Mouse (Mus musculus) heart, postnatal 0 days (tissue): ENCODE measurements around the gene Hoxd3. TPM values are rescaled to one million over a fixed set of nuclear protein-coding genes. Genes with fewer than 3 reads are reported as not detected.

Experiments
- ATAC-seq: fragments of 200-750 bp; cut with Nextera tagmentation; 2 replicates; pipeline ENCODE4 v1.8.0; 2017; ENCODE audit warnings: low read depth, moderate number of reproducible peaks, moderate library complexity; ENCODE audit not compliant: insufficient read depth
- DNase-seq: peaks from one replicate; pipeline ENCODE4 v3.0.0-alpha.2; 2016; ENCODE audit warnings: low spot score
- H3K27ac ChIP-seq: fragments of 300-500 bp; sonication (generic); 2 replicates; pipeline ENCODE4 v1.5.1; 2014; ENCODE audit warnings: low read depth, mild to moderate bottlenecking
- H3K27me3 ChIP-seq: fragments of 300-500 bp; sonication (generic); 2 replicates; pipeline ENCODE4 v1.6.1; 2014; ENCODE audit warnings: low read length, mixed read lengths; ENCODE audit not compliant: control insufficient read depth, insufficient read depth
- H3K36me3 ChIP-seq: fragments of 300-500 bp; sonication (generic); replicated peaks from 2 replicates; pipeline ENCODE4 v1.6.1; 2014; ENCODE audit warnings: low read length, mixed read lengths; ENCODE audit not compliant: control insufficient read depth, insufficient read depth
- H3K4me1 ChIP-seq: fragments of 300-500 bp; sonication (generic); 2 replicates; pipeline ENCODE4 v1.6.1; 2014; ENCODE audit warnings: antibody characterized with exemption; ENCODE audit not compliant: control insufficient read depth, insufficient read depth
- H3K4me2 ChIP-seq: fragments of 300-500 bp; sonication (generic); 2 replicates; pipeline ENCODE4 v1.6.1; 2014; ENCODE audit warnings: low read depth, mild to moderate bottlenecking, low read length, moderate library complexity
- H3K4me3 ChIP-seq: fragments of 300-500 bp; sonication (generic); 2 replicates; pipeline ENCODE4 v1.5.1; 2014; ENCODE audit warnings: low read depth, low read length
- H3K9ac ChIP-seq: fragments of 300-500 bp; sonication (generic); replicated peaks from 2 replicates; pipeline ENCODE4 v1.6.1; 2014; ENCODE audit warnings: low read depth, low read length, mixed read lengths
- H3K9me3 ChIP-seq: fragments of 300-500 bp; sonication (generic); replicated peaks from 2 replicates; pipeline ENCODE4 v1.6.1; 2016; ENCODE audit warnings: low read length; ENCODE audit not compliant: control insufficient read depth
- CTCF ChIP-seq: IDR thresholded peaks from 2 replicates; pipeline ENCODE4 v1.5.1; 2016; ENCODE audit warnings: antibody characterized with exemption, control low read depth, low read depth
- EP300 ChIP-seq: IDR thresholded peaks from 2 replicates; pipeline ENCODE4 v1.6.1; 2016; ENCODE audit warnings: antibody characterized with exemption, low read depth
- WGBS: fragments of 180-500 bp; shearing (Covaris S2); extraction: QIAGEN DNeasy Blood & Tissue Kit; methylation state at CpG from one replicate; pipeline ENCODE4 v1.1.7; 2014; 5-methylcytosine and 5-hydroxymethylcytosine counted together
- polyA plus RNA-seq: library from polyadenylated mRNA; unstranded; fragments of >200 nt; fragmentation: Nextera tagmentation; extraction: Ambion mirVana; gene quantifications from 2 replicates; pipeline ENCODE4 v1.2.1, GENCODE M21; 2015
- total RNA-seq: library from RNA; depleted of rRNA; stranded (reverse); fragments of >200 nt; gene quantifications from 2 replicates; pipeline ENCODE4 v1.2.3, GENCODE M21; 2014; ENCODE audit warnings: low replicate concordance

Hoxd3 gene
- total and polyA plus RNA-seq, 2 experiments from 2014 or later: 0.04 TPM; not detected in 1

DNA sequence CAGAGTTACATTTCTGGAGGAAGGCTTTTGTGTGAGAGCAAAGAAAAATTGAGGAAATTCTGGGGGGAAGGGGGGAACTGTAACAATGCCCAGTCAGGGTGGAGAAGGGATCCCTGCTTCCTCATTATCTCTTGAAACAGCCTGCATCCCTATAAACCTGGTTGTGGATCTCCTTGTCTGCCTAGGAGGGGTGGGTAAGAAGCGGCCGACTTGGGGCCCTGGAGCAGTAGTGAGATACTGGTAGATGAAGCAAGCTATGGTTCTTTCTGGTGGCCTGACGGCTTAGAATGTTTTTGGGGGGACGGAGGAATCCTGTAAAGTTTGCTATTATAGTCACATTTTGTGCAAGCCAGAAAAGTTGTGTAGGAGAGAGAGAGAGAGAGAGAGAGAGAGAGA, 18.3 kb upstream of the Hoxd3 start:
- peaks cover 99% of the 10 kb centered on the region for H3K27me3 ChIP-seq
- DNase-seq (no peak), ATAC-seq (no peak)
- H3K9ac ChIP-seq: no peak overlapping the region
- H3K9me3 ChIP-seq: no peaks in the 10 kb centered on the region
- H3K36me3 ChIP-seq: no peaks in the 10 kb centered on the region
- H3K4me3 ChIP-seq: no peak overlapping the region
- H3K4me2 ChIP-seq: no peak overlapping the region
- WGBS: 19% methylated on average over 4 of the region's 4 CpGs
- H3K4me1 ChIP-seq: no peaks in the 10 kb centered on the region
- no peak overlapping the region for H3K27ac ChIP-seq
- TF ChIP-seq CTCF: no peak
- TF ChIP-seq EP300: no peak

GRCm38 (mm10) chr2:74694066-74694465, 17.7 kb upstream of the Hoxd3 start:
- no peak overlapping the region for H3K4me3 ChIP-seq
- H3K27me3 ChIP-seq: peaks cover 99% of the 10 kb centered on the region
- no peak overlapping the region for H3K4me2 ChIP-seq
- no peak overlapping the region for H3K9ac ChIP-seq
- DNase-seq (no peak), ATAC-seq (no peak)
- 3% methylated on average over 16 of the region's 16 CpGs for WGBS
- H3K27ac ChIP-seq: no peak overlapping the region
- H3K4me1 ChIP-seq: no peaks in the 10 kb centered on the region
- no peaks in the 10 kb centered on the region for H3K36me3 ChIP-seq
- TF ChIP-seq EP300 (no peak), CTCF (no peak)
- H3K9me3 ChIP-seq: no peaks in the 10 kb centered on the region

- TF ChIP-seq EP300 (no peak), CTCF (no peak)
- H3K9ac ChIP-seq: no peak overlapping the region
- H3K4me3 ChIP-seq: no peak overlapping the region
- DNase-seq: no peak
- H3K27ac ChIP-seq: no peak overlapping the region
- peaks cover 100% of the 10 kb centered on the region for H3K27me3 ChIP-seq
- no peaks in the 10 kb centered on the region for H3K9me3 ChIP-seq
- H3K4me1 ChIP-seq: no peaks in the 10 kb centered on the region
- H3K4me2 ChIP-seq: no peak overlapping the region
- 0% methylated on average over 1 of the region's 1 CpGs for WGBS
- ATAC-seq: no peak
- H3K36me3 ChIP-seq: no peaks in the 10 kb centered on the region
These were observed 16.3 kb upstream of the Hoxd3 start for GRCm38 (mm10) chr2:74695383-74695782.

DNA sequence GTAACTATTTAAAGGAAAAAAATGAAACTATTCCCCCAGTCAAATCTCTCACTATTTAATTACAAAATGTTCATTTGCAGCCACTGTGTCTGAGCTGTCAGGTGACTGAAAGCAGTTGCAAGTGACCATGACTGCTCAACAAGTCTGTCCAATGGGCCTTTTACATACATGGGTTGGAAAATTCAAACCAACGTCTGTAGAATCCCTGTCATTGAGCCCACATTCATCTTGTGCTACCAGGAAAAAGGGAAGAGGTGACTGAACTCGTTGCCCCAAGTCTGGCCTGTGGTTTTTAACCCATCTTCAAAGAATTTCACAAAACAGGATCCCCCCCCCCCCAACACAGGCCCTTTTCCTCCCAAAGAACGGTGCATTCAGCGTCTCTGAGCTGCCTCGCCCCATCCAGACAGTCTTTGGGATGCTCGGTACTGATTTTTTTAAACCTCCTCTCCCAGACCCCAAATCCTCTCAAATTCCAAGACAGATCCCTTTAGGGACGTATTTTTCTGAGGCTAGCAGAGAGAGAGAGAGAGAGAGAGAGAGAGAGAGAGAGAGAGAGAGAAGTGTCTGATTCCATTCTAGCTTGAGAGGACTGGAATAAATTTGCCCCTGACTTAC, 15.8 kb upstream of the Hoxd3 start:
- no peak overlapping the region for H3K27ac ChIP-seq
- ATAC-seq (no peak), DNase-seq (no peak)
- H3K36me3 ChIP-seq: no peaks in the 10 kb centered on the region
- no peak overlapping the region for H3K4me3 ChIP-seq
- no peak overlapping the region for H3K9ac ChIP-seq
- no peaks in the 10 kb centered on the region for H3K4me1 ChIP-seq
- H3K9me3 ChIP-seq: no peaks in the 10 kb centered on the region
- TF ChIP-seq CTCF (no peak), EP300 (no peak)
- H3K27me3 ChIP-seq: peaks cover 100% of the 10 kb centered on the region
- no peak overlapping the region for H3K4me2 ChIP-seq
- 4% methylated on average over 7 of the region's 7 CpGs for WGBS

DNA sequence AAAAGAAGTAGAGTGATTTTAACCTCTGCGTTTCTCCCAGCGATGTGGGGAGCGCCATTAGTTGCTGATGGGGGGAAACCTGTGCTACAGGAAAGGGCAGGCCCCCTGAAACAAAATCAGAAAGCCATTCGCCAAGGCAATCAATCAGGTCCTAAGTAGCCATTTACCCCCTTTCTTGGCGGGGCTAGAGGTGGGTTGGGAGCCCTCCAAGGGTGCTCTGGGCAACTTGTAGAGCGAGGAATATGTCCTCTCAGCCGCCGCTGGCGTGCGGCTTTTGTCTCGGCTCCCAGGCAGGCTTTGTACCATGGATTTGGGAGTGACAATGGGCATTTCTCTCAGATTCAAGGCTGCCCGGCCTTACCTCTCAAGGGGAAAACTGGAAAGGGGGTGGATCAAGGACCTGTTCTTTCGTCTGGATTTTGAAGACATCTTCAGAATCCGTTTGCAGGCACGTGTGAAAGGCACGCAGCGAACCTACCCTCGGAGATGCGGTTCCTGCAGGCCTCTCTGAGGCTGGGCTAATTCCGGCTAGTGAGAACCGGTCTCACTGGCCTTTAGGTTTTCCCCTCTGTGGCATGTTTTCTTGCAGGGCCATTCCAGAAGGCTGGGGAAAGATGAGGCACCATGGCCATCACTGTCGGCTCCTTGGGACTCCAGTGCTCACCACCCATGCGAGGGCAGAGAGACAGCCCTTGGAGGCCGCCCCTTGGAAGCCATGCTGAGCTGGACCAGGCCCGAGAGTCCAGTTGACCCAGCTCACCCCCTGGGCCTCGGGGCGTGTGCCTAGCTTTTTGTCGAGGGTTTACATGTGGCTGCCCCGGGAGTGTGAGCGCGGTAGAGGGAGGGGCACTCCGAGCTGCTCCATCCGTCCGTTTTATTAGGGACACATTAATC, 15.0 kb upstream of the Hoxd3 start:
- DNase-seq (no peak), ATAC-seq (no peak)
- H3K9ac ChIP-seq: no peak overlapping the region
- 5% methylated on average over 34 of the region's 34 CpGs for WGBS
- no peak overlapping the region for H3K4me3 ChIP-seq
- no peak overlapping the region for H3K27ac ChIP-seq
- H3K4me1 ChIP-seq: no peaks in the 10 kb centered on the region
- H3K36me3 ChIP-seq: no peaks in the 10 kb centered on the region
- peaks cover 100% of the 10 kb centered on the region for H3K27me3 ChIP-seq
- no peak overlapping the region for H3K4me2 ChIP-seq
- no peaks in the 10 kb centered on the region for H3K9me3 ChIP-seq
- no peak for TF ChIP-seq CTCF
- TF ChIP-seq EP300: no peak
